Mouse (Mus musculus) hindbrain, embryonic 14.5 days (tissue): ENCODE results near the gene Sart1. TPM values are rescaled to one million over a fixed set of nuclear protein-coding genes. Genes with fewer than 3 reads are reported as not detected.

ENCODE experiments used
- ATAC-seq: fragments of 200-750 bp; cut with Nextera tagmentation; 2 replicates; pipeline ENCODE4 v1.8.0; 2017; ENCODE audit warnings: moderate number of reproducible peaks, mild to moderate bottlenecking, moderate TSS enrichment, moderate library complexity; ENCODE audit not compliant: low FRiP score
- DNase-seq: peaks from one replicate; pipeline ENCODE4 v3.0.0-alpha.2; 2015; ENCODE audit warnings: low spot score
- H3K27ac ChIP-seq: fragments of 300-500 bp; sonication (generic); 2 replicates; pipeline ENCODE4 v1.5.1; 2014; ENCODE audit warnings: mild to moderate bottlenecking, moderate library complexity
- H3K27me3 ChIP-seq: fragments of 300-500 bp; sonication (generic); 2 replicates; pipeline ENCODE4 v1.6.1; 2014; ENCODE audit warnings: mild to moderate bottlenecking, low read length, mixed read lengths; ENCODE audit not compliant: control insufficient read depth, insufficient read depth
- H3K36me3 ChIP-seq: fragments of 300-500 bp; sonication (generic); replicated peaks from 2 replicates; pipeline ENCODE4 v1.6.1; 2014; ENCODE audit not compliant: control insufficient read depth, insufficient read depth
- H3K4me1 ChIP-seq: fragments of 300-500 bp; sonication (generic); replicated peaks from 2 replicates; pipeline ENCODE4 v1.6.1; 2014; ENCODE audit warnings: antibody characterized with exemption, low read length, mixed read lengths; ENCODE audit not compliant: control insufficient read depth, insufficient read depth
- H3K4me2 ChIP-seq: fragments of 300-500 bp; sonication (generic); replicated peaks from 2 replicates; pipeline ENCODE4 v1.6.1; 2014; ENCODE audit warnings: mild to moderate bottlenecking, moderate library complexity
- H3K4me3 ChIP-seq: fragments of 300-500 bp; sonication (generic); replicated peaks from 2 replicates; pipeline ENCODE4 v1.5.1; 2014; ENCODE audit warnings: mild to moderate bottlenecking, low read length
- H3K9ac ChIP-seq: fragments of 300-500 bp; sonication (generic); 2 replicates; pipeline ENCODE4 v1.6.1; 2014
- H3K9me3 ChIP-seq: fragments of 300-500 bp; sonication (generic); 2 replicates; pipeline ENCODE4 v1.6.1; 2016; ENCODE audit warnings: low read length; ENCODE audit not compliant: control insufficient read depth
- WGBS: fragments of 180-500 bp; shearing (Covaris S2); extraction: QIAGEN DNeasy Blood & Tissue Kit; methylation state at CpG from one replicate; pipeline ENCODE4 v1.1.7; 2014; 5-methylcytosine and 5-hydroxymethylcytosine counted together
- polyA plus RNA-seq: library from polyadenylated mRNA; unstranded; fragments of >200 nt; fragmentation: Nextera tagmentation; extraction: Ambion mirVana; gene quantifications from 2 replicates; pipeline ENCODE4 v1.2.1, GENCODE M21; 2014

Sart1 gene
- polyA plus RNA-seq, 1 experiment from 2014 or later, result 53.3 TPM

DNA sequence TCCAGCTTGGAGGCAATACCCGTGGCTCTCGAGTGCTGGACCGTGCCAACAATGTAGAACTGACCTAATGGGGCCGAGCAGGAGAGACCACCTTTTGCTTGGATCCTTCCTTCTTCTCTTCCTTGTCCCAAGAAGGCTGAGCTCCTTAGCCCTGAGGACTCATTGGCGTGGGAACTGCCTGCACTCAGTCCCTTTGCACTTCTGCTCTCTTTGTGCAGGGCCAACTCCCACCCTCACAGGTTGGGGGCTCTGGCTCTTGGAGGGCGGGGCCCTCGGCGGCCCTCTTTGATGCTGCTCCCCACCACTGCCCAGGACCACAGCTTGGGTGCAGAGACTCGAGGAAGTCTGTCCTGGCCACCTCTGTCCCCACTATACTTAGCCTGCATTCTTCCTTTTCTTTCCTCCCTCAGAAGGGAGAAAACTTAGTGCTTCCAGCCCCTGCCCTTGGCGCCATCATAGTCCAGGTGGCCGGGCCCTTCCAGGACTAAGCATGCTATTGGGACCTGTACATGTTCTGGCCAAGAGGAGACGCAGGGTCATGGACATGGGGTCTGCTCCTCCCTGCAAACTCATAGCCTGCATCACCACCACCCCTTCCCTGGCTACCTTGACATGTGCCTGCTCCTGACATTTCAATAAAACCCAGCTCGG is 38.3 kb upstream of the Sart1 start:
- ATAC-seq (no peak), DNase-seq (no peak)
- peaks cover 33% of the 10 kb centered on the region for H3K36me3 ChIP-seq
- peak overlapping the region; percentile 90 for H3K4me2 ChIP-seq
- H3K4me3 ChIP-seq, result no peak overlapping the region
- no peaks in the 10 kb centered on the region for H3K27me3 ChIP-seq
- no peaks in the 10 kb centered on the region for H3K9me3 ChIP-seq
- WGBS, result 95% methylated on average over 13 of the region's 13 CpGs
- H3K27ac ChIP-seq, result no peak overlapping the region
- peaks cover 24% of the 10 kb centered on the region for H3K4me1 ChIP-seq
- no peak overlapping the region for H3K9ac ChIP-seq

DNA sequence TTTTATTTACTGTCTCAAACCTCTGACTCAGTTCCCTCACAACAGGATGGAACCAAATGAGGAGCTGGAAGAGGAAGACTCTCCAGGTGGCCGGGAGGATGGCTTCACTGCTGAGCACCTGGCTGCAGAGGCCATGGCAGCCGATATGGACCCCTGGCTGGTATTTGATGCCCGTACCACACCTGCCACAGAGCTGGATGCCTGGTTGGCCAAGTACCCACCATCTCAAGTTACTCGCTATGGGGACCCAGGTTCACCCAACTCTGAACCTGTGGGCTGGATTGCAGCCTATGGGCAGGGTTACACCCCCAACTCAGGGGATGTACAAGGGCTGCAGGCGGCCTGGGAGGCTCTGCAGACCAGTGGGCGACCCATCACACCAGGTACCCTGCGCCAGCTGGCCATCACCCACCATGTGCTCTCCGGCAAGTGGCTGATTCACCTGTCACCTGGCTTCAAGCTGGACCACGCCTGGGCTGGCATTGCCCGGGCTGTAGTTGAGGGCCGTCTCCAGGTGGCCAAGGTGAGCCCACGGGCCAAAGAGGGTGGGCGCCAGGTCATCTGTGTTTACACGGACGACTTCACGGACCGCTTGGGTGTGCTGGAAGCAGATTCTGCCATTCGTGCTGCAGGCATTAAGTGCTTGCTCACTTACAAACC is 37.5 kb upstream of the Sart1 start:
- Histone ChIP-seq H3K4me3 (peak overlapping the region; percentile 79), H3K36me3 (peaks cover 40% of the 10 kb centered on the region), H3K4me1 (peaks cover 24% of the 10 kb centered on the region), H3K9ac (peak overlapping the region; percentile 94), H3K4me2 (peak overlapping the region; percentile 90), H3K9me3 (no peaks in the 10 kb centered on the region), H3K27ac (peak overlapping the region; percentile 94; the same call in 1 of the 2 replicates), H3K27me3 (no peaks in the 10 kb centered on the region)
- WGBS, result 94% methylated on average over 18 of the region's 18 CpGs
- DNase-seq (no peak), ATAC-seq (no peak)

DNA sequence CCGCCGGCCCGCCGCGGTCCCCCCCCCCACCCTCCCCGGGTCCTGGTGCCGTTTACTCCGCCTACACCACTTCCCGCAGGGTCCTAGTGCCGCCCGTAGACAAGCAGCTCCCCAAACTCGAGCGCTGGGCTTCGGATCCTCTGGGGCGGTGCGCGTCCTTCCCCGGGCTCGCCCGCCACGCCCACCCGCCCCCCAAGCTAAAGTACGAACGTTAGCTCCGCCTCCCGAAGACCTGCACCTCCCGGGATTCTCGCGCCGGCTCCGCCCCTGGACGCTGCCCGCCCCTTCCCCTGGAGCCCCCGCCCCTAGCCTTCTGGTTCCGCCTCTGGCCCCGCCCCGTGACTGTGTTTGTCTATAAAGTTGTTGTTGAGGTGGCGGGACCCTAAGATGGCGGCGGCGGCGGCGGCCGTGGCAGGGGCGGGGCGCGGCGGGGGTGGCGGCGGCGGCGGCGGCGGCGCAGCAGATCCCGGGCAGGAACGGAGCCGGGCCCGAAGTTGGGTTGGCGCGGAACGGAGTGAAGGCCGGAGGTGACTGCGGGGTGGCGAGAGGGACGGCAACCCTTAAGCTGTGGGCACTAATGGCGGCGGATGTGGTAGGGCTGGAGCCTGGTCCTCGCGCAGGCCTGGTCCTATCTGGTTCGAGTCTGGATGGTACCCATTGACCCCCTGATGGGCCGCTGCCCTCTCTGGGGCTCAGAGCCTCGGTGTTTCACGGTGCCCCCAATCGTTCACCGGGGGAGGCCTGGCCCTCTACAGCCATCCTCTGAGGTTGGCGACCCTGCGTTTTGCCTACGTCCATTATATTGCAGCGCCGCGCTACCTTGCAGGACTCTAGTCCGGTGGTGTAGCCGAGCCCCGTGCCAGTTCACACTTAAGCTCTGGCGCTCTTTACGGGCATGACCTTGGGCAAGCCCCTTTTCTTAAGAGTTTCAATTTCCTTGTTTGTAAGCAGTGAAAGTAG is 36.6 kb upstream of the Sart1 start, which contains the start of the genes Drap1 and AI837181:
TSS of gene Drap1 (minus strand) at position 198 of the 960 bp plus-strand sequence.
TSS of gene AI837181 (plus strand) at position 363 of the 960 bp plus-strand sequence.
- no peaks in the 10 kb centered on the region for H3K27me3 ChIP-seq
- under 1% methylated on average over 82 of the region's 87 CpGs for WGBS
- peaks cover 24% of the 10 kb centered on the region for H3K4me1 ChIP-seq
- peak within 1 kb of the TSS; percentile 90 for H3K4me2 ChIP-seq
- ATAC-seq (peak; percentile 93), DNase-seq (peak; percentile 96)
- peaks cover 50% of the 10 kb centered on the region for H3K36me3 ChIP-seq
- H3K9me3 ChIP-seq, result no peaks in the 10 kb centered on the region
- H3K27ac ChIP-seq, result peak within 1 kb of the TSS; percentile 94
- H3K4me3 ChIP-seq, result peak within 1 kb of the TSS; percentile 79
- H3K9ac ChIP-seq, result peak within 1 kb of the TSS; percentile 94

DNA sequence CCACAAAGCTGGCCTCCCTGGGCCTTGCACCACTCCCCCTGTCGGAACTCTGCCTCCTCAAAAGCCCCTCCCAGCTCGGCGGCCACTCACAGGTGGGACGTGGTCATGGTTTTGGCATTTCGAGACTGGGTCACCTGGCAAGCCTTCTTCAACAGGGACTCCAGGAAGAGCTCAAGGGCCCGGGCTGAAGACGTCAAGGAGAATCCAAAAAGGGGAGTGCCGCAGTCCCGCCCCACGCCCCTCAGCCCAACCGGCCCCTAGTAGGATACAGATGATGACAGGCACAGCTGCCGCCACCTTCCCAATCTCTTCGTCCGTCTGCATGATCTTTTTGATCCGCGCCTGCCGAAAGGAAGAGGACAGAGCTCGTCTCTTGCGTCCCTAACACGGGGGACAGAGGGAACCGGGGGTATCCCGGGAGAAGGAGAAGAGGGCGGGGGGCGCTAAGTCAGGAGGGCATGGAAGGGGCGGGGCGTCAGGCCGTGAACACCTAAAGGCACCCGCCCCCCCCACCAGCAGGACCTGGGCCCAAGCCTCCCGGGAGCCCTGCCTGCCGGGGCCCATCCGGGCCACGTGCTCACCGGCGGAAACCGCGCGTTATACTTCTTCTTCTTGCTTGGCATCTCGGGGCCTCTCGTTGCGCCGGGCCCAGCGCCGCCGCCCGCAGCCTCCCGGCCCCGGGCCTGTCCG is 35.7 kb upstream of the Sart1 start:
- peak overlapping the region; percentile 94 for H3K9ac ChIP-seq
- H3K4me2 ChIP-seq, result peak overlapping the region; percentile 76
- peaks cover 24% of the 10 kb centered on the region for H3K4me1 ChIP-seq
- peak overlapping the region; percentile 94 for H3K27ac ChIP-seq
- ATAC-seq, result peak; percentile 47; the same call in 1 of the 2 replicates
- H3K4me3 ChIP-seq, result peak overlapping the region; percentile 79
- WGBS, result 1% methylated on average over 45 of the region's 48 CpGs
- no peaks in the 10 kb centered on the region for H3K27me3 ChIP-seq
- H3K9me3 ChIP-seq, result no peaks in the 10 kb centered on the region
- H3K36me3 ChIP-seq, result peaks cover 58% of the 10 kb centered on the region
- DNase-seq, result no peak

DNA sequence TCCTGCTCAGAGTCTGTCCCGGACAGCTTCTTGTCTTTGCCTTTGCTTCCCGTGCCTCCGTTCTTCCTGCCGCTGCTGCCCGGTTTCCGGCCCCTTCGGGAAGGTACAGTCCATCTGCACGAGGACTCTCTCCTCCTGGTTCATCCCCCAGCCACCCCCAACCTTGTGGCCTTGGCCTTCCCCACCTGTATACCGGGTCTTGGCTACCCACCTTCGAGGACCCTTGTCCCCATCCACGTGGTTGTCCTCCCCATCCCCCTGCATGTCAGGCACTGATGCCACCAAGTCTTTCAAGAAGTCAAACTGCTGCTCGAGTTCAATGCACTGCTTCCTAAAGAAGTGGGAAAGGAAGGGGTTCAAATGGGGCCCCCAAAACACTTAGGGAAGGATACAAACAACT is 35.1 kb upstream of the Sart1 start:
- Histone ChIP-seq H3K9me3 (no peaks in the 10 kb centered on the region), H3K4me3 (peak overlapping the region; percentile 79), H3K27me3 (no peaks in the 10 kb centered on the region), H3K9ac (peak overlapping the region; percentile 94), H3K4me2 (peak overlapping the region; percentile 76), H3K27ac (peak overlapping the region; percentile 94; the same call in 1 of the 2 replicates), H3K36me3 (peaks cover 57% of the 10 kb centered on the region), H3K4me1 (peaks cover 24% of the 10 kb centered on the region)
- DNase-seq (no peak), ATAC-seq (no peak)
- 67% methylated on average over 12 of the region's 12 CpGs for WGBS

DNA sequence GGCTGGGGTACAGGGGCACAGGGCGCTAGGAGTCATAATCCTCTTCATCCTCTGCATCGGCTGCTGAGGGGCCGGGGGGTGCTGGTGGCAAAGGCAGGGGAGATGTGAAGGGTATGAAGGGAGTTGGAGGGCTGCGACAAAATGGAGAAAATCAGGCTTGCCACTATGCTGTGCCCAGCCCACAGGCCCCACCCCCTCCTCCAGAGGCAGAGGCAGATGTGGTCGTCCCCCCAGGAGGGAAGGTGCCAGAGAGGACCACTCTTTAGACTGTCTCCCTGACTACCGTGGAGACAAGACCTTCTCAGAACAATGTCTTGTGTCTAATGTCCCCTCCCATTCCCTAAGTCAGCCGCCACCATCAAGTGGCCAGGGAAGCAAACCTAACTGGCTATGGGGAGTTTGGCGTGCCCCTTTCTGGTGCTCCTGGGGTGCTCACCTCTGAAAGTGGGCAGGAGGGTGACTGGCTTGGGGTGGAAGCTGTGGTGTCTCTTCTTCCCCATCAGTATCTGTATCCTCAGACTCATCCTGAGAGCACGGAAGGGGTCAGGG is 34.5 kb upstream of the Sart1 start:
- peaks cover 53% of the 10 kb centered on the region for H3K36me3 ChIP-seq
- H3K27ac ChIP-seq, result no peak overlapping the region
- ATAC-seq, result no peak
- peak overlapping the region; percentile 76 for H3K4me2 ChIP-seq
- 67% methylated on average over 9 of the region's 9 CpGs for WGBS
- peak overlapping the region; percentile 79 for H3K4me3 ChIP-seq
- peak overlapping the region; percentile 94 for H3K9ac ChIP-seq
- no peaks in the 10 kb centered on the region for H3K9me3 ChIP-seq
- DNase-seq, result no peak
- H3K4me1 ChIP-seq, result peaks cover 24% of the 10 kb centered on the region
- no peaks in the 10 kb centered on the region for H3K27me3 ChIP-seq

DNA sequence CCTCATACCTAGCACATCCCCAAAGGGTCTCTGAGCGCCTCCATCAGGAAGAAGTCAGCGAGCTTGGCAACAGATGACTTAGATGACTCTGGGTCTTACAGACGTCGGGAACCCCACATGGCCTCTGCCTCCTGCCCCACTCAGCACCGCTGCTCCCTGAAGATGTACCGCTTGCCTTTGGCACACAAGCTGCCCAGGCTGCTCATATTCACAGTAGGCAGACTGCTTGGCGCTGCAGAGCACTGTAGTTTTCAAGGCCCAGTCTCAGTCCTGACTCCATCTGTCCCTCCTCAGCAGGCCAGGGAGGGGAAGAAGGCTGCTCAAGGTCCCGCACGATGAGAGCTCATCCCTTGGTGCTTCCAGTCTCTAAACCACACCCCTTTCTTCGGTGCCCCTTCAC is 33.8 kb upstream of the Sart1 start:
- no peaks in the 10 kb centered on the region for H3K27me3 ChIP-seq
- no peaks in the 10 kb centered on the region for H3K9me3 ChIP-seq
- DNase-seq (no peak), ATAC-seq (no peak)
- peaks cover 24% of the 10 kb centered on the region for H3K4me1 ChIP-seq
- no peak overlapping the region for H3K4me3 ChIP-seq
- H3K4me2 ChIP-seq, result no peak overlapping the region
- H3K36me3 ChIP-seq, result peaks cover 51% of the 10 kb centered on the region
- H3K27ac ChIP-seq, result no peak overlapping the region
- no peak overlapping the region for H3K9ac ChIP-seq
- 83% methylated on average over 10 of the region's 10 CpGs for WGBS

DNA sequence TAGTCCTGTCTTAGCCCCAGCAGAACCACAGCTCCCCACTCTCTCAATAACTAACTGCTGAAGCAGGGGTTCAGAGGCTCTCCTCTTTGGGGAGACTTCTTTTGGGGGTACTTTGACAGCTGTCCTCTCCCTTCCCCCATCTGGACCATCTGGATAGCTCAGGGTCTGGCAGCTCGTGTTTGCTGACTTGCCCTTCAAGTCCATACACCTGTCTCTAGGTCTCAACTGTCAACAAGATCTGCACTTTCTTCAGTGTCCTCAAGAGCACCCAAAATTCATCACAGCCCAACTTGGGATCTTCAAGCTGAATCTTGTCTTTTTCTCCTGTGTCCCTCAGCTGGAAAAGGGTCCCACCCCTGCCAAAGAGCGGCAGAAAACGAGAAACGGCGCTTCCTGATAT is 33.3 kb upstream of the Sart1 start:
- no peak overlapping the region for H3K4me3 ChIP-seq
- no peak for DNase-seq
- H3K36me3 ChIP-seq, result peaks cover 49% of the 10 kb centered on the region
- ATAC-seq, result no peak
- H3K4me1 ChIP-seq, result peaks cover 24% of the 10 kb centered on the region
- 93% methylated on average over 5 of the region's 5 CpGs for WGBS
- H3K27ac ChIP-seq, result no peak overlapping the region
- no peak overlapping the region for H3K4me2 ChIP-seq
- no peaks in the 10 kb centered on the region for H3K9me3 ChIP-seq
- no peak overlapping the region for H3K9ac ChIP-seq
- no peaks in the 10 kb centered on the region for H3K27me3 ChIP-seq
